Mouse (Mus musculus): ENCODE results near the gene Bpifb9a.
"Not testable (repeated sequence)": the region's sequence is repeated elsewhere in the genome, so short reads cannot be mapped to it uniquely, and the experiment has no call there.

Bpifb9a gene

GRCm38 (mm10) chr2:154257554-154257953 lies at the start of gene Bpifb9a:
TSS of gene Bpifb9a (plus strand) at chr2:154257854.
- in situ Hi-C loops (cut with MboI, MseI), result loop anchor here (5.0 kb wide), 1 partner anchor 50 kb away; the partner anchor contains the start of gene Bpifb9b

- in situ Hi-C loops (cut with MboI, MseI), result no loop called here
Observed at GRCm38 (mm10) chr2:154209112-154209511, 48.5 kb upstream of the Bpifb9a start.

- in situ Hi-C loops (cut with MboI, MseI), result loop anchor here (5.0 kb wide), 1 partner anchor 166 kb away; no protein-coding TSS in a partner anchor
Observed at GRCm38 (mm10) chr2:154211121-154211520, 46.5 kb upstream of the Bpifb9a start.

- in situ Hi-C loops (cut with MboI, MseI), result loop anchor here (5.0 kb wide), 1 partner anchor 165 kb away; no protein-coding TSS in a partner anchor
Observed at GRCm38 (mm10) chr2:154211881-154212280, 45.8 kb upstream of the Bpifb9a start.

- in situ Hi-C loops (cut with MboI, MseI), result loop anchor here (5.0 kb wide), 1 partner anchor 77 kb away; no protein-coding TSS in a partner anchor
Observed at GRCm38 (mm10) chr2:154215191-154215590, 42.5 kb upstream of the Bpifb9a start.

GRCm38 (mm10) chr2:154219950-154220349 lies 37.7 kb upstream of the Bpifb9a start:
- in situ Hi-C loops (cut with MboI, MseI), result loop anchor here (5.0 kb wide), 1 partner anchor 72 kb away; no protein-coding TSS in a partner anchor

- in situ Hi-C loops (cut with MboI, MseI), result no loop called here
Observed at GRCm38 (mm10) chr2:154223265-154223916, 34.3 kb upstream of the Bpifb9a start, which contains the start of gene Bpifb5. TSS of gene Bpifb5 (plus strand) at chr2:154223742.

- in situ Hi-C loops (cut with MboI, MseI), result no loop called here
Observed at GRCm38 (mm10) chr2:154223917-154224273, 33.8 kb upstream of the Bpifb9a start.

- in situ Hi-C loops (cut with MboI, MseI), result no loop called here
Observed at GRCm38 (mm10) chr2:154226991-154227390, 30.7 kb upstream of the Bpifb9a start.

GRCm38 (mm10) chr2:154227830-154228229 lies 29.8 kb upstream of the Bpifb9a start:
- in situ Hi-C loops (cut with MboI, MseI), result no loop called here

GRCm38 (mm10) chr2:154233426-154233825 lies 24.2 kb upstream of the Bpifb9a start:
- in situ Hi-C loops (cut with MboI, MseI), result no loop called here

GRCm38 (mm10) chr2:154240771-154241170 lies 16.9 kb upstream of the Bpifb9a start:
- in situ Hi-C loops (cut with MboI, MseI), result no loop called here

GRCm38 (mm10) chr2:154242726-154243125 lies 14.9 kb upstream of the Bpifb9a start:
- in situ Hi-C loops (cut with MboI, MseI), result not testable (repeated sequence)

GRCm38 (mm10) chr2:154243356-154244036 lies 14.2 kb upstream of the Bpifb9a start:
- in situ Hi-C loops (cut with MboI, MseI), result no loop called here

- in situ Hi-C loops (cut with MboI, MseI), result no loop called here
Observed at GRCm38 (mm10) chr2:154245322-154245721, 12.3 kb upstream of the Bpifb9a start.

GRCm38 (mm10) chr2:154255254-154255653 lies 2.4 kb upstream of the Bpifb9a start:
- in situ Hi-C loops (cut with MboI, MseI), result loop anchor here (5.0 kb wide), 1 partner anchor 52 kb away; the partner anchor contains the start of gene Bpifb9b

- in situ Hi-C loops (cut with MboI, MseI), result loop anchor here (5.0 kb wide), 1 partner anchor 52 kb away; the partner anchor contains the start of gene Bpifb9b
Observed at GRCm38 (mm10) chr2:154255770-154256169, 1.9 kb upstream of the Bpifb9a start.

- in situ Hi-C loops (cut with MboI, MseI), result not testable (repeated sequence)
Observed at GRCm38 (mm10) chr2:154264397-154264796, 6.7 kb downstream of the Bpifb9a start.

GRCm38 (mm10) chr2:154291866-154292265 lies 34.2 kb downstream of the Bpifb9a start:
- in situ Hi-C loops (cut with MboI, MseI), result loop anchor here (5.0 kb wide), 1 partner anchor 75 kb away; no protein-coding TSS in a partner anchor

GRCm38 (mm10) chr2:154292833-154293232 lies 35.2 kb downstream of the Bpifb9a start:
- in situ Hi-C loops (cut with MboI, MseI), result loop anchor here (5.0 kb wide), 1 partner anchor 76 kb away; no protein-coding TSS in a partner anchor

- in situ Hi-C loops (cut with MboI, MseI), result loop anchor here (5.0 kb wide), 1 partner anchor 77 kb away; no protein-coding TSS in a partner anchor
Observed at GRCm38 (mm10) chr2:154294746-154295145, 37.1 kb downstream of the Bpifb9a start.

- in situ Hi-C loops (cut with MboI, MseI), result no loop called here
Observed at GRCm38 (mm10) chr2:154300496-154300895, 42.8 kb downstream of the Bpifb9a start.

Data from T-helper 2 cell (primary cell).